Mouse (Mus musculus): ENCODE results near the gene Olfr155. TPM values are rescaled to one million over a fixed set of nuclear protein-coding genes. Genes with fewer than 3 reads are reported as not detected.

The Olfr155 gene
- total RNA-seq, 4 experiments from 2014 or later: not detected

DNA sequence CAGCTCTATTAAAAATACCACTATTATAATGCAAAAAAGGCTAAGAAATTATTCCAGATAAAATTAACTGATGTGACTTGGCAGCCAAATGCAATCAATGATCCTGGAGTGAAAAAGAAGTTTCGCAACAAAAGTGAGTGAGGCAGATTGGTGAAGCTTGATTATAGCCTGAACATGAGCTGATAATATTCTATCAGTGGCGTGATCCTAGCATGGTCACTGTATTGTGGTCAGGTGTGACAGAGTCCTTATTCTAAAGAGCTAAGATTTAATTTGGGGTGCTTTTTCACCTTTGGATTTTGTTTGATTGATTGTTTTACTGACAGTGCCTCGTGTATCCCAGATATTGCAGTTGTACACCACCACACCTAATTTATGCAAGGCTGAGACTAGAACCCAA lies 39.9 kb downstream of the Olfr155 start:
- DNase-seq (ENCODE audit: low spot score): no peak

DNA sequence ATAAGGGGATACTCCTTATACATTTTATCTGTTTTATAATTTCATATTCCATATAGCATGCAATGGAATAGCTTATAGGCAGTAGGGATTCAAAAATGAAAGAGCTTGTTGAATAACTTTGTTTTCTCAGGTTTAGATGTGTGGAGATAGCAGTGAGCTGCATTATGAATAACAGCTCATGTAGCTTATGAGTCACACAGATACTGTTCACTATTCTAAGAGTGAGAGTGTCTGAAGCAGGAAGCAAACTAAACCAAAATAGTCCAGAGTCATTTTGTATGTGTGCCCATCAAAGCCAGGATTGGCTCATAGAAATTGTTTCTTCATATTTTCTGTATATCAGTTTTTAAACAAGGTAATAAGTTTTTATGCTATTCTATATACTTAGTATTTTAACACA lies 45.8 kb downstream of the Olfr155 start:
- no peak for DNase-seq (ENCODE audit: low spot score)

DNA sequence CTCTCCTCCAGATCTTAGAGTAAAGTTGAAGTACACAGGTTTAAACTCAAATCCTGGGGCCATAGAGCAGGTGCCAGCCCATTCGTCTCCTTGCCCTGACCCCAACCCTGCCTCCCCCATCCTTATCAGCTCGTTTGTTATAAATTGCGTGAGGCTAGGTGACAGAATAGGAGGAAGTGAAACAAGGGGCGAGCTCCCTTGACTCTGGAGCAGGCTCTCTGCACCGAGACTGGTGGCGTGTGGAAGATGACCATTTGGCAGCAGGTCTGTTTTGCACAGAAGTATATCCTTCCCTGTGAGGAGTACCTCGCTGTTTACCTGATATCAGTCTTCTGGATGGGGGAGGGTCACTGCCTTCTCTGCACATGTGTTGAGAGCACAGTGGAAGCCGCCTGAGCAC lies 47.8 kb downstream of the Olfr155 start:
- no peak for DNase-seq (ENCODE audit: low spot score)

DNA sequence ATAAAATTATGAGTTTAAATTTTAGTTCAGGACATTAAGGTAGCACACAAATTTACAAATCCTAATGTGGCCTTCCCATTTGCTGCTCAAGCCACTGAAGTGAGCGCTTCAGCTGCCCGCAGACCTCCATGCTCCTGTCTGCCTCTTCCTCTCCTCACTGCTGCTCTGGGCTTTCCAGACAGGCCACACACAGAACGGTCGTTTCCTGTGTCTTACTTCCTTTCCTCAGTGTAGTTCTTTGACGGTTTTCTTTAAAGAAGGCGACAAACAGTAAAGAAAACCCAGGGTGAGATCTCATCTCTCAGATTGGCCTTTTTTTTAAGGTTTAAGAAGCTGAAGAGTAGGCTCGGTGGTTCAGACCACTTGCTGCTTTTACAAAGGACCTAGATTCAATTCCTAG lies 52.3 kb downstream of the Olfr155 start:
- DNase-seq (ENCODE audit: low spot score): no peak

DNA sequence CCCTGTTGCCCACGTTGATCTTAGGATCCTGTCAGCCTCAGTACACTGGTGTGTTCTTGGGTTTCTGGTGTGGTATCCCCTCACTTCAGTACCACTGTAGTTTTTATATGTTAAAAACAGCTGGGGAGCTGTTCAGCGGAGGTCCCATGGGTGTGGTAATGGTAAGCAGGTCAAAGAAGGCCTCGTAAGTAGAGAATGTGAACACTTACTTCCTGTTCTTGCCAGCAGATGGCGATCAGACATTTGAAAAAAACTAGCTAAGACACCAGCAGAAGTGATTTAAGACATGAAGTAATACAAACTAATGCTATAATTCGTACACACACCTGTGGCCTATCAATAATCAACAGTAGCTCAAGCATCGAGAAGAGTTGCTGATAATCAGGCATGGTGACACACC lies 55.1 kb downstream of the Olfr155 start:
- peak; percentile 60 for DNase-seq (ENCODE audit: low spot score)

Other genes starting within 250 kb of the Olfr155 start
- gene Npr2, start 219.6 kb upstream of the Olfr155 start, total RNA-seq (2022): 10 to 100 TPM; 41.4 to 57.5 (median 44.0) TPM
- under 1 TPM in 1 of 4 experiments, not detected in 3; 0.53 TPM for gene Spag8, start 198.0 kb upstream of the Olfr155 start, total RNA-seq (2022)
- 100 to 1,000 TPM; 162 to 188 (median 167) TPM for gene Hint2, start 195.1 kb upstream of the Olfr155 start, total RNA-seq (2022)
- 10 to 100 TPM; 20.3 to 24.0 (median 21.7) TPM for gene Tmem8b, start 182.6 kb upstream of the Olfr155 start, total RNA-seq (2022)
- under 1 TPM; 0.14 to 0.38 (median 0.28) TPM for gene Fam221b, start 182.4 kb upstream of the Olfr155 start, total RNA-seq (2022)
- gene Olfr70, start 150.8 kb upstream of the Olfr155 start, total RNA-seq (2022): not detected
- gene Olfr71, start 141.3 kb upstream of the Olfr155 start, total RNA-seq (2022): not detected
- 1 to 10 TPM; 3.0 to 4.4 (median 4.3) TPM for gene Hrct1, start 124.4 kb upstream of the Olfr155 start, total RNA-seq (2022)
- gene Spaar, start 121.5 kb upstream of the Olfr155 start, total RNA-seq (2022): 1 to 10 TPM; 3.6 to 4.4 (median 4.1) TPM
- gene Olfr159, start 80.6 kb upstream of the Olfr155 start, total RNA-seq (2022): not detected
- not detected for gene Olfr156, start 27.7 kb upstream of the Olfr155 start, total RNA-seq (2022)
- gene Olfr157, start 11.4 kb upstream of the Olfr155 start, total RNA-seq (2022): not detected
- 1 to 10 TPM; 4.4 to 5.7 (median 5.2) TPM for gene Reck, start 24.0 kb downstream of the Olfr155 start, total RNA-seq (2022)
- 1 to 10 TPM; 2.3 to 5.2 (median 2.8) TPM for gene Glipr2, start 105.8 kb downstream of the Olfr155 start, total RNA-seq (2022)
- not detected for gene Ccin, start 131.9 kb downstream of the Olfr155 start, total RNA-seq (2022)
- 10 to 100 TPM; 67.0 to 78.6 (median 70.5) TPM for gene Clta, start 152.9 kb downstream of the Olfr155 start, total RNA-seq (2022)
- 10 to 100 TPM; 27.6 to 37.9 (median 30.9) TPM for gene Gne, start 232.6 kb downstream of the Olfr155 start, total RNA-seq (2022)